Mouse (Mus musculus) brain, adult 2 months (tissue): ENCODE measurements around the gene Cpm.

Source experiments
- DNase-seq: peaks from one replicate; pipeline ENCODE4 v3.0.0; 2011; ENCODE audit warnings: low read depth, low spot score

Cpm gene

GRCm38 (mm10) chr10:117663056-117663864, 34.0 kb downstream of the Cpm start:
- no peak for DNase-seq

GRCm38 (mm10) chr10:117663865-117664200, 34.5 kb downstream of the Cpm start:
- DNase-seq = no peak

GRCm38 (mm10) chr10:117664208-117664925, 35.1 kb downstream of the Cpm start:
- no peak for DNase-seq

GRCm38 (mm10) chr10:117664926-117665209, 35.6 kb downstream of the Cpm start:
- DNase-seq = no peak

GRCm38 (mm10) chr10:117665376-117666275, 36.3 kb downstream of the Cpm start:
- no peak for DNase-seq

- DNase-seq = no peak
These were observed 37.1 kb downstream of the Cpm start for GRCm38 (mm10) chr10:117666361-117666760.

- no peak for DNase-seq
These were observed 37.8 kb downstream of the Cpm start for GRCm38 (mm10) chr10:117666947-117667630.

- DNase-seq = no peak
These were observed 38.6 kb downstream of the Cpm start for GRCm38 (mm10) chr10:117667663-117668507.

GRCm38 (mm10) chr10:117668546-117669300, 39.4 kb downstream of the Cpm start:
- DNase-seq = no peak

GRCm38 (mm10) chr10:117669449-117670090, 40.3 kb downstream of the Cpm start:
- peak; percentile 54 for DNase-seq

GRCm38 (mm10) chr10:117670092-117670491, 40.8 kb downstream of the Cpm start:
- no peak for DNase-seq

- DNase-seq = no peak
These were observed 41.5 kb downstream of the Cpm start for GRCm38 (mm10) chr10:117670791-117671190.

GRCm38 (mm10) chr10:117671266-117671665, 42.0 kb downstream of the Cpm start:
- DNase-seq = no peak

- DNase-seq = no peak
These were observed 42.8 kb downstream of the Cpm start for GRCm38 (mm10) chr10:117671930-117672666.

- DNase-seq = peak; percentile 91
These were observed 43.4 kb downstream of the Cpm start for GRCm38 (mm10) chr10:117672693-117673092.

GRCm38 (mm10) chr10:117673913-117674312, 44.6 kb downstream of the Cpm start:
- DNase-seq = no peak

- DNase-seq = no peak
These were observed 45.2 kb downstream of the Cpm start for GRCm38 (mm10) chr10:117674359-117675019.
